Mouse (Mus musculus) kidney, adult 8-10 months (tissue): Measurements from ENCODE around the gene Gm29797.

Experiments
- DNase-seq, 2 experiments: peaks; one replicate each; pipeline ENCODE4 v3.0.0; 2022

Gene Gm29797

GRCm38 (mm10) chr2:181656734-181657133 is at the start of gene Gm29797:
TSS of gene Gm29797 (plus strand) at chr2:181657034.
- no peak for DNase-seq

GRCm38 (mm10) chr2:181618761-181619495 is 37.9 kb upstream of the Gm29797 start:
- no peak for DNase-seq

GRCm38 (mm10) chr2:181623401-181623800 is 33.4 kb upstream of the Gm29797 start:
- peak; percentile 7 to 35 for DNase-seq

- no peak for DNase-seq
These were observed 28.4 kb upstream of the Gm29797 start for GRCm38 (mm10) chr2:181628471-181628870.

GRCm38 (mm10) chr2:181632624-181633023 is 24.2 kb upstream of the Gm29797 start:
- no peak for DNase-seq

GRCm38 (mm10) chr2:181635865-181636264 is 21.0 kb upstream of the Gm29797 start:
- no peak for DNase-seq

- DNase-seq = peak in 1 of 2 experiments; percentile 57
These were observed 12.5 kb upstream of the Gm29797 start for GRCm38 (mm10) chr2:181644361-181644760.

GRCm38 (mm10) chr2:181645666-181646065 is 11.2 kb upstream of the Gm29797 start:
- DNase-seq = no peak

- no peak for DNase-seq
These were observed 10.0 kb upstream of the Gm29797 start for GRCm38 (mm10) chr2:181646626-181647472.

- no peak for DNase-seq
These were observed 7.9 kb upstream of the Gm29797 start for GRCm38 (mm10) chr2:181648926-181649325.

- no peak for DNase-seq
These were observed 3.8 kb upstream of the Gm29797 start for GRCm38 (mm10) chr2:181653065-181653464.

- DNase-seq = no peak
These were observed 3.3 kb upstream of the Gm29797 start for GRCm38 (mm10) chr2:181653523-181653922.

GRCm38 (mm10) chr2:181657441-181657840 is 607 bp downstream of the Gm29797 start:
- no peak for DNase-seq

GRCm38 (mm10) chr2:181658528-181658927 is 1.7 kb downstream of the Gm29797 start:
- DNase-seq = no peak

- DNase-seq = peak in 1 of 2 experiments; percentile 71
These were observed 2.2 kb downstream of the Gm29797 start for GRCm38 (mm10) chr2:181658930-181659555.

- peak; percentile 87 to 89 for DNase-seq
These were observed 2.8 kb downstream of the Gm29797 start for GRCm38 (mm10) chr2:181659609-181660055.

- DNase-seq = peak in 1 of 2 experiments; percentile 57
These were observed 5.9 kb downstream of the Gm29797 start for GRCm38 (mm10) chr2:181662620-181663297.

- DNase-seq = peak; percentile 55 to 66
These were observed 6.4 kb downstream of the Gm29797 start for GRCm38 (mm10) chr2:181663298-181663630.

- no peak for DNase-seq
These were observed 13.6 kb downstream of the Gm29797 start for GRCm38 (mm10) chr2:181670285-181670912.

- no peak for DNase-seq
These were observed 14.1 kb downstream of the Gm29797 start for GRCm38 (mm10) chr2:181670913-181671311.

- DNase-seq = peak; percentile 60 to 63
These were observed 14.5 kb downstream of the Gm29797 start, which contains the start of gene Sox18 for GRCm38 (mm10) chr2:181671326-181671725. TSS of gene Sox18 (minus strand) at chr2:181671640.

GRCm38 (mm10) chr2:181671984-181672383 is 15.2 kb downstream of the Gm29797 start:
- DNase-seq = no peak
